Mouse (Mus musculus) embryonic fibroblast, embryonic 13.5 days (primary cell): ENCODE measurements at regions not wholly inside any gene's neighbourhood (a gene's known extent, or its start where the extent isn't known, plus 50 kb on each side); places are given as distances from the start of the nearest gene placed in this dataset.

Experiments used
- H3K27ac ChIP-seq: 2 replicates; pipeline ENCODE4 v1.5.1; 2012; ENCODE audit warnings: low read length, control low read depth, inconsistent platforms; ENCODE audit not compliant: insufficient read depth
- H3K4me1 ChIP-seq: 2 replicates; pipeline ENCODE4 v1.6.1; 2011; ENCODE audit warnings: low read length; ENCODE audit not compliant: control insufficient read depth, insufficient read depth
- H3K4me3 ChIP-seq: 2 replicates; pipeline ENCODE4 v1.5.1; 2011; ENCODE audit warnings: mild to moderate bottlenecking, control low read depth, low read length; ENCODE audit not compliant: insufficient read depth
- CTCF ChIP-seq: IDR thresholded peaks from 2 replicates; pipeline ENCODE4 v1.5.1; 2011; ENCODE audit warnings: mild to moderate bottlenecking, control low read depth, low read length, moderate library complexity, borderline replicate concordance; ENCODE audit not compliant: insufficient read depth
- POLR2A ChIP-seq: IDR thresholded peaks from 2 replicates; pipeline ENCODE4 v1.6.1; 2011; ENCODE audit warnings: low read depth, mild to moderate bottlenecking, control low read depth, low read length, moderate library complexity

- H3K4me3 ChIP-seq, result no peak overlapping the region
- H3K4me1 ChIP-seq, result no peaks in the 10 kb centered on the region
- H3K27ac ChIP-seq, result peak overlapping the region; percentile 82
- TF ChIP-seq CTCF (no peak), POLR2A (no peak)
Measured at GRCm38 (mm10) chr12:59970775-59971174, 751.2 kb upstream of the Fbxo33 start.

- TF ChIP-seq POLR2A (no peak), CTCF (no peak)
- Histone ChIP-seq H3K4me1 (no peaks in the 10 kb centered on the region), H3K27ac (peak overlapping the region; percentile 82), H3K4me3 (no peak overlapping the region)
Measured at GRCm38 (mm10) chr12:59969948-59970347, 750.4 kb upstream of the Fbxo33 start.

- H3K27ac ChIP-seq, result no peak overlapping the region
- no peaks in the 10 kb centered on the region for H3K4me1 ChIP-seq
- H3K4me3 ChIP-seq, result no peak overlapping the region
- TF ChIP-seq CTCF (no peak), POLR2A (no peak)
Measured at GRCm38 (mm10) chr12:59967241-59967640, 747.7 kb upstream of the Fbxo33 start.

- Histone ChIP-seq H3K4me1 (no peaks in the 10 kb centered on the region), H3K4me3 (no peak overlapping the region), H3K27ac (no peak overlapping the region)
- TF ChIP-seq POLR2A (no peak), CTCF (no peak)
Measured at GRCm38 (mm10) chr12:59961139-59961538, 741.6 kb upstream of the Fbxo33 start.

GRCm38 (mm10) chr12:59932471-59932870 lies 712.9 kb upstream of the Fbxo33 start:
- no peak for TF ChIP-seq POLR2A
- no peak for TF ChIP-seq CTCF
- Histone ChIP-seq H3K27ac (no peak overlapping the region), H3K4me1 (no peaks in the 10 kb centered on the region), H3K4me3 (no peak overlapping the region)

GRCm38 (mm10) chr12:59925071-59925470 lies 705.5 kb upstream of the Fbxo33 start:
- Histone ChIP-seq H3K4me3 (no peak overlapping the region), H3K27ac (no peak overlapping the region)

GRCm38 (mm10) chr12:59898931-59899330 lies 679.4 kb upstream of the Fbxo33 start:
- no peaks in the 10 kb centered on the region for H3K4me1 ChIP-seq
- TF ChIP-seq CTCF (no peak), POLR2A (no peak)

More at GRCm38 (mm10) chr12:59925071-59925470, 705.5 kb upstream of the Fbxo33 start:
- H3K4me1 ChIP-seq, result no peaks in the 10 kb centered on the region
- no peak for TF ChIP-seq POLR2A

GRCm38 (mm10) chr12:59890973-59891372 lies 671.4 kb upstream of the Fbxo33 start:
- H3K4me1 ChIP-seq, result no peaks in the 10 kb centered on the region
- H3K27ac ChIP-seq, result no peak overlapping the region
- TF ChIP-seq POLR2A (no peak), CTCF (no peak)
- no peak overlapping the region for H3K4me3 ChIP-seq

More at GRCm38 (mm10) chr12:59898931-59899330, 679.4 kb upstream of the Fbxo33 start:
- no peak overlapping the region for H3K27ac ChIP-seq
- no peak overlapping the region for H3K4me3 ChIP-seq
